Mouse (Mus musculus): Measurements from ENCODE around the gene Fam129b. TPM values are rescaled to one million over a fixed set of nuclear protein-coding genes. Genes with fewer than 3 reads are reported as not detected.

Gene Fam129b
- polyA plus RNA-seq, 1 experiment = 47.0 TPM

- peak; percentile 97 for DNase-seq (ENCODE audit: low read depth)
- TF ChIP-seq POLR2A (IDR thresholded peaks at IDR 0.05; ENCODE audit: borderline replicate concordance, extremely low read depth, insufficient read depth, insufficient read length, poor library complexity, severe bottlenecking) = peak; percentile 49; the same call in 1 of the 2 replicates
- no peak for TF ChIP-seq CTCF (IDR thresholded peaks at IDR 0.05; ENCODE audit: borderline replicate concordance, extremely low read depth, insufficient read depth, insufficient read length)
Observed at GRCm38 (mm10) chr2:32961192-32961995, 85.5 kb downstream of the Fam129b start, which contains the start of the genes Rpl12 and Lrsam1. Rpl12 (plus strand) TSS chr2:32961559. Lrsam1 (minus strand) TSS chr2:32961614.

DNA sequence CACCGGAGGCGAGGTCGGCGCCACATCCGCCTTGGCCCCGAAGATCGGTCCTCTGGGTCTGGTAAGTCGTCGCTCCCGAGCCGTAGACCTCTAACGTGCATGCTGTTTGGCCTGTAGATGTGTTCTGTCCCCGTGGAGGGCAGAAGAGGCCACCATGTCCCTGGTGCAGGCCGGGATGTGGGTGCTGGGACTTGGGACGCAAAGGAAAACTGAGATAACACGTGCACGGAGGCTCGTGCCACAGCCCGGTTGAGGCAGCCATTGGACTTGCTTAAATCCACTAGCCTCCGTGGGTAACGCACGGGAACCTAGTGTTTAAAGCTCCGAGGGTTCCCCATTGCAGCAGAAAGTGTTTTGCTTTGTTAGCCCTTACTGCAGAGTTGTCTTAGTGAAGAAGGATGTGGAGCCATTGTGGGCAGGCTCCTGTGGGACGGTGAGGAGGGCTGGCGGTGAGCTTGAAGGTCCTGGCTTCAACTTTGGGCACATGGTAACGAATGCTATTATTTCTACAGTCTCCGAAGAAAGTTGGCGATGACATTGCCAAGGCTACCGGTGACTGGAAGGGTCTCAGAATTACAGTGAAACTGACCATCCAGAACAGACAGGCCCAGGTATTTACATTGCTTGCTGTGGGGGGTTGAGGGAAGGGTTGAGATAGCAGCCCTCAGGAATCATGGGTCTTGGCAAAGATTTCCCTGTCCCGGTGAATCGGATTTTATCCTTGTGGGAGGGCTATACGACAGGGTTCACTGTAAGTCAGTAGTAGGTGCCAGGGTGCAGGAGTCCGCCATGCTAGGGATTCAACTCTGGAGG lies 86.4 kb downstream of the Fam129b start:
- DNase-seq (ENCODE audit: low read depth) = peak; percentile 47
- TF ChIP-seq CTCF (IDR thresholded peaks at IDR 0.05; ENCODE audit: borderline replicate concordance, extremely low read depth, insufficient read depth, insufficient read length) = no peak

DNA sequence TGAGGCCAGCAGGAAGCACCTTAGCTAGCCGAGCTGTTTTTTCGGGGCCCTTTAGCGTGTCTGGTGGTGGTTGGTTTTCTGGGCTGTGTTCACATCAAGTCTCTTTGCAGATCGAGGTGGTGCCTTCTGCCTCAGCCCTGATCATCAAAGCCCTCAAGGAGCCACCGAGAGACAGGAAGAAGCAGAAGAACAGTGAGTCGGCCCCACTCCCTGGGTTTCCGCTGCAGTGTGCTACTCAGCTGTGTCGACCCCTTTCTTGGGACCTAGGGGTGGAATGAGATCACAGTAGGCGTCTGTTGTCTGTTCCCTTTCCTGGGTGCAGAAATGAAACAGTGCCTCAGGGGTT lies 86.9 kb downstream of the Fam129b start:
- TF ChIP-seq POLR2A (IDR thresholded peaks at IDR 0.05; ENCODE audit: borderline replicate concordance, extremely low read depth, insufficient read depth, insufficient read length, poor library complexity, severe bottlenecking) (no peak), CTCF (IDR thresholded peaks at IDR 0.05; ENCODE audit: borderline replicate concordance, extremely low read depth, insufficient read depth, insufficient read length) (no peak)
- no peak for DNase-seq (ENCODE audit: low read depth)

DNA sequence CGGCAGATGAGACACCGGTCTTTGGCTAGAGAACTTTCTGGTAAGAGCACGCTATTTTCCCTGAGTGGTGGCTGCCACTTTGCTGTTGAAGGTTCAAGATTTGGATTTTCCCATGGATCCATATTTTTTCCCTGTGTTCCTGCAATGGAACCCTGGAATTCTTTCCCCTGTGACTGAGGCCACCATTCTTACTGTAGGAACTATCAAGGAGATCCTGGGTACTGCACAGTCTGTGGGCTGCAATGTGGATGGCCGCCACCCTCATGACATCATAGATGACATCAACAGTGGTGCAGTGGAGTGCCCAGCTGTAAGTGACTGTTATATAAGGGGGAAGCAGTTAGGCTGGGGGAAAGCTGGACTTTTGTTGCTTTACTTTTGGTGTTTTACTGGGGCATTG lies 87.6 kb downstream of the Fam129b start:
- no peak for DNase-seq (ENCODE audit: low read depth)
- TF ChIP-seq CTCF (IDR thresholded peaks at IDR 0.05; ENCODE audit: borderline replicate concordance, extremely low read depth, insufficient read depth, insufficient read length) (no peak), POLR2A (IDR thresholded peaks at IDR 0.05; ENCODE audit: borderline replicate concordance, extremely low read depth, insufficient read depth, insufficient read length, poor library complexity, severe bottlenecking) (no peak)

DNA sequence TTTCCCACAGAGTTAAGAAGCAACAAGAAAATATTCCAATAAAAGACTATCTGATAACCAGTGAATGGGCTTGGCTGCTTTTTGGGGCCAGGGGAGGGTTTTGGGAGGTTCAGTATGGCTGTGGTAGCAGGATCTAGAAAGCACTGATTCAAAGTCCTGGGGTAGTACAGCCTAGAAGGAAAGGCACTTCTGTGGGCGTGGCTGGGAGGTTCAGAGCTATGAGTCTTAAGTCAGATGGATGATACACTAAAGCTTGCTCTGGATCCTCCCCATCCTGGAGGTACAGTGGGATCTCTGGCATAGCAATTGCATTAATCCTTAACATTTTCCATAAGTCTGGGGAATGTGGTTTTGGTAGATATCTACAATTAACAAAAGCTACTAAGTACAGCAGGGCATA lies 88.1 kb downstream of the Fam129b start:
- no peak for TF ChIP-seq CTCF (IDR thresholded peaks at IDR 0.05; ENCODE audit: borderline replicate concordance, extremely low read depth, insufficient read depth, insufficient read length)
- no peak for TF ChIP-seq POLR2A (IDR thresholded peaks at IDR 0.05; ENCODE audit: borderline replicate concordance, extremely low read depth, insufficient read depth, insufficient read length, poor library complexity, severe bottlenecking)

GRCm38 (mm10) chr2:32964659-32965457 lies 88.9 kb downstream of the Fam129b start:
- no peak for DNase-seq (ENCODE audit: low read depth)
- no peak for TF ChIP-seq POLR2A (IDR thresholded peaks at IDR 0.05; ENCODE audit: borderline replicate concordance, extremely low read depth, insufficient read depth, insufficient read length, poor library complexity, severe bottlenecking)
- no peak for TF ChIP-seq CTCF (IDR thresholded peaks at IDR 0.05; ENCODE audit: borderline replicate concordance, extremely low read depth, insufficient read depth, insufficient read length)

More for the DNA sequence above, 88.1 kb downstream of the Fam129b start:
- no peak for DNase-seq (ENCODE audit: low read depth)

- TF ChIP-seq POLR2A (IDR thresholded peaks at IDR 0.05; ENCODE audit: borderline replicate concordance, extremely low read depth, insufficient read depth, insufficient read length, poor library complexity, severe bottlenecking) (no peak), CTCF (IDR thresholded peaks at IDR 0.05; ENCODE audit: borderline replicate concordance, extremely low read depth, insufficient read depth, insufficient read length) (no peak)
- DNase-seq (ENCODE audit: low read depth) = no peak
Observed at GRCm38 (mm10) chr2:32965511-32966183, 89.7 kb downstream of the Fam129b start.

GRCm38 (mm10) chr2:32966184-32966688 lies 90.3 kb downstream of the Fam129b start:
- TF ChIP-seq POLR2A (IDR thresholded peaks at IDR 0.05; ENCODE audit: borderline replicate concordance, extremely low read depth, insufficient read depth, insufficient read length, poor library complexity, severe bottlenecking) = no peak
- no peak for TF ChIP-seq CTCF (IDR thresholded peaks at IDR 0.05; ENCODE audit: borderline replicate concordance, extremely low read depth, insufficient read depth, insufficient read length)
- no peak for DNase-seq (ENCODE audit: low read depth)

DNA sequence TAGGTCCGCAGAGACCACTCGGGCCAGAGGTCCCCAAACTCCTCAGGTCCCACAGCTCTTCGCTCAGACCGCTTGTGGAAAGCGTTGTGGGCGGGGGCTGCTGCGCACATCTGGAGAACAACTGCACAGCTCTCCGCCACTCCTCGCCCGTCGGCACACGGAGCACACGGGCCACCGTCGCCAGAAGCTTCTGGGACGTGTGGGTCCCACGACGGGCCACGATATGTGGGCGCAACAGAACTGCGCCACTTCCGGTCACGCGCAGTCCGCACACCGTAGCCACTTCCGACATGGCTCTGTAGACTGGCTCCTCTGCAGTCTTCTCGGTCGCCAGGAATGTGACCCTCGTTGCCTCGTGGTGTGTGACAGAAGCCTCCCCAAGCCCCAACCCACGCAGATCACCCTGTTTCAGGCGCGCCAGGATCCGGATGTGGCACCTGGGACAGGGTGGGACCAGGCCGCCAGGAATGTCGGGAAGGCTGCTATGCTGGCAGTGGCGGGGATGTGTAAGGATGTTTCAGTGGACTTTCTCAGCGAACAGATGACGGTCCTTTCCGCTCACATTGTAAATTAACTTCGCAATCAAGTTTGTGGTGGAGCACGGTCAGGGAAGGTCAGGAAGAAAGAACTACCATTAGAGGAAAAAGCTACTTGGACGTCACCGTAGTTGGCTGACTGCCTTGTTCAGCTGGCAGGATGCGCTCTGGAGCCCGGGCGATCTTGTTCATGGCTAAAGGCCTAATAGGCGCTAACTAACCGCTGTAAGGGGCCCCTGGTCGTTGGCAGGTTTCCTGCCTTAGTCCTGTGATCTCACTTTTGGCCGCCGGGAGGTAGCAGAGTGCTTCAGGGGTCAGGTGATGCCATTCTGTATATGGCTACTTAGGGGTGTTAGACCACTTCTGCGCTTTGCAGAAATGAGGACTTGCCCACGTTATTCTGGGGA lies 91.0 kb downstream of the Fam129b start:
- 0 out of 2 replicates have a peak, but pooled peaks have one; percentile 65 for TF ChIP-seq POLR2A (IDR thresholded peaks at IDR 0.05; ENCODE audit: borderline replicate concordance, extremely low read depth, insufficient read depth, insufficient read length, poor library complexity, severe bottlenecking)
- TF ChIP-seq CTCF (IDR thresholded peaks at IDR 0.05; ENCODE audit: borderline replicate concordance, extremely low read depth, insufficient read depth, insufficient read length) = peak; percentile 49; the same call in 1 of the 2 replicates
- peak; percentile 97 for DNase-seq (ENCODE audit: low read depth)
